Mouse (Mus musculus): Measurements from ENCODE around the gene Zfp605.
"Not testable (repeated sequence)": the region's sequence is repeated elsewhere in the genome, so short reads cannot be mapped to it uniquely, and the experiment has no call there.

Gene Zfp605

GRCm38 (mm10) chr5:110107581-110108304 is 2.1 kb upstream of the Zfp605 start, which contains the start of gene Gtpbp6:
Gene Gtpbp6, minus strand, starts transcription at chr5:110108197.
- DNase-seq (ENCODE audit: low read depth), result peak; percentile 97

GRCm38 (mm10) chr5:110108305-110108628 is 1.6 kb upstream of the Zfp605 start:
- no peak for DNase-seq (ENCODE audit: low read depth)

DNA sequence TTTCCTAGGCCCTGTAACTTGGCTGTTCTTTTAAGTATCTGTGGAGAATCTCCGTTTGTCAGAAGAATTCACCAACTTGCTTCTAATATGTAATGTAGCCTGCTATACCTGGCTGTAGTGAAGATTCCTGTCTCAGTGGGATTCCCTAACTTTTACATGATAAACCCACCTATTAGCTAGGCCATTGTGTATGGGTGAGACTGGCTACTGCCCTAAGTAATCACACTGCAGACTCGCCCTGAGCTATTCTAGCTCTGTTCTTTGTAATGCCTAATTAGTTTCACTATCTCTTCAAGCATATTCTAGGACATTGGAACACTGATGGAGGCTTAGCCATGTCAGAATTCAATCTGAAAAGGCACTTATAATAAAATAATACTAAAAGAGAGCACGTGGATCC is 12.5 kb downstream of the Zfp605 start:
- not testable (repeated sequence) for DNase-seq (ENCODE audit: low read depth)

- peak; percentile 97 for DNase-seq (ENCODE audit: low read depth)
These were observed 25.6 kb downstream of the Zfp605 start, which contains the start of gene Chfr for GRCm38 (mm10) chr5:110135293-110136086. Gene Chfr, plus strand, starts transcription at chr5:110135842.

DNA sequence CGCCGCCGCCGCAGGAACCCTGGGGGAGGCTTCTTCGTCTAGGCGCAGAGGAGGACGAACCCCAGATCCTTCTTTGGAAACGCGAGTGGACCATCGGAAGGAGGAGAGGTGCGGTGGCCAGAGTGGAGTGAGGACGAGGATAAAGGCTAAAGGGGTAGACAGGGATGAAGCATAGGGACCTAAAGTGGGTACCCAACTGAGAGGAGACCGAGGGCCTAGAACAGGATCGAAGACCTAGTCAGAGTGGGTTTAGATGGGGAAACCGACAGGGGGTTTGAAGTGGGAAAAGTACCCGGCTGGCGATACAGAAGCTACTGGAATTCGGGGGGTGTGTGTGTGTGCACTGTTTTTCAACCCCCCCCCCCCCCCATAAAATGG is 26.2 kb downstream of the Zfp605 start:
- no peak for DNase-seq (ENCODE audit: low read depth)

DNA sequence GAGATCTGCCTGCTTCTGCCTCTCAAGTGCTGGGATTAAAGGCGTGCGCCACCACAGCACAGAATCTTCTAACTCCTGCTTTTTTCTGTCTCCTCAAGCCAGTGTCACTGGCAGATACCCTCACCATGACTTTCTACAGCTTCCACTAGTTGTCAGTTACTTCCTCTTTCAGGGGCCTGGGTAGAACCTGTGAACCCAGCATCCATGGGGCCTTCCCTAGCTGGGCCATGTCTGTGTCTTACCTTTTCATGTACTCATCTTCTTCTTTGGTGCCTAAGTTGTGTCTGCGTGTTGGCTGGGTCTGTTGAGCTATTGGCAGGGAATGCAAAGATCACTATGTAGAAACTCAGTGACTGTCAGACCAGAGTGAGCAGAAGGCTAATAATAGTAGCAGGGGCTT is 27.9 kb downstream of the Zfp605 start:
- no peak for DNase-seq (ENCODE audit: low read depth)

- DNase-seq (ENCODE audit: low read depth), result no peak
These were observed 29.4 kb downstream of the Zfp605 start for GRCm38 (mm10) chr5:110139325-110139724.

GRCm38 (mm10) chr5:110140424-110140823 is 30.5 kb downstream of the Zfp605 start:
- no peak for DNase-seq (ENCODE audit: low read depth)

- DNase-seq (ENCODE audit: low read depth), result no peak
These were observed 32.4 kb downstream of the Zfp605 start for GRCm38 (mm10) chr5:110142309-110142708.

- no peak for DNase-seq (ENCODE audit: low read depth)
These were observed 33.1 kb downstream of the Zfp605 start for GRCm38 (mm10) chr5:110143007-110143406.

GRCm38 (mm10) chr5:110169374-110169773 is 59.5 kb downstream of the Zfp605 start:
- no peak for DNase-seq (ENCODE audit: low read depth)

- DNase-seq (ENCODE audit: low read depth), result peak; percentile 89
These were observed 66.6 kb downstream of the Zfp605 start, which contains the start of gene Golga3 for GRCm38 (mm10) chr5:110176362-110177020. Gene Golga3, plus strand, starts transcription at chr5:110176701.

DNA sequence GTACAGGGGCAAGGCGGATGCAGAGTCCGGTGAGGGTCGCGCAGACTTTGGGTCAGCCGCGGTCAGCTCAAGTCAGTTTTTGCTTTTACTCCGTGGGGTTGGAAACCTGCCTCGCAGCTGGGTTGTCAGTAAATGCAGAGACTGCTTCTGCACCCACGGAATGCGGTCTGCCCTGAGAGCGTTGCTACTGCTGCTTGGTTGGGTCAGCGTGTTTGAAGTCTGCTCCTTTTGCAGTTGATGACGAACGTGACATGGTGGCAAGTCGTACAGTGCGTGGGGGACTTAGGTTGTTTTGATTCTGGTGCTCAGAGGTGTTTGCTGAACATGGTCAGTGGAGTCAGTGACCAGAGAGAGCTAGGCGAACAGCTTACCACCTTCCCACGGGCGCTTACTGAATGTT is 67.1 kb downstream of the Zfp605 start:
- no peak for DNase-seq (ENCODE audit: low read depth)

- DNase-seq (ENCODE audit: low read depth), result no peak
These were observed 68.7 kb downstream of the Zfp605 start for GRCm38 (mm10) chr5:110178628-110179027.

Data from c-Kit-positive CD71-positive TER-119-negative erythroid progenitor cells, embryonic 14.5 days (primary cell).